Mouse (Mus musculus): ENCODE data around the gene Slc51a. TPM values are rescaled to one million over a fixed set of nuclear protein-coding genes. Genes with fewer than 3 reads are reported as not detected.

The Slc51a gene
- polyA plus RNA-seq, 1 experiment: 0.14 TPM

GRCm38 (mm10) chr16:32516006-32516962 is 28.6 kb upstream of the Slc51a start:
- no peaks in the 10 kb centered on the region for H3K79me3 ChIP-seq (ENCODE audit: low read depth)
- no peaks in the 10 kb centered on the region for H3K79me2 ChIP-seq (ENCODE audit: control insufficient read depth, insufficient read depth)
- H3K27me3 ChIP-seq (ENCODE audit: control insufficient read depth, insufficient read depth, insufficient read length): no peaks in the 10 kb centered on the region
- no peak overlapping the region for H3ac ChIP-seq (ENCODE audit: control insufficient read depth, insufficient read length, low read depth)
- no peak for TF ChIP-seq MAX (IDR thresholded peaks at IDR 0.05)
- TF ChIP-seq CEBPB (IDR thresholded peaks at IDR 0.05; ENCODE audit: low read depth): no peak
- no peak for TF ChIP-seq MYOG (IDR thresholded peaks at IDR 0.05; ENCODE audit: control insufficient read depth, extremely low read depth, insufficient read length)
- TF ChIP-seq USF1 (IDR thresholded peaks at IDR 0.05; ENCODE audit: low read depth): no peak
- TF ChIP-seq FOSL1 (IDR thresholded peaks at IDR 0.05; ENCODE audit: insufficient read depth, low read length, poor library complexity, severe bottlenecking): no peak
- TF ChIP-seq MYOD1 (IDR thresholded peaks at IDR 0.05; ENCODE audit: control insufficient read depth, insufficient read length, low read depth): no peak
- TF ChIP-seq CTCF (IDR thresholded peaks at IDR 0.05; ENCODE audit: control insufficient read depth, insufficient read depth, insufficient read length): no peak
- no peak overlapping the region for H3K4me3 ChIP-seq (ENCODE audit: insufficient read depth, poor library complexity, severe bottlenecking)
- no peaks in the 10 kb centered on the region for H3K36me3 ChIP-seq (ENCODE audit: control insufficient read depth, insufficient read depth)

- Histone ChIP-seq H3K36me3 (ENCODE audit: control insufficient read depth, insufficient read depth) (no peaks in the 10 kb centered on the region), H3K27me3 (ENCODE audit: control insufficient read depth, insufficient read depth, insufficient read length) (no peaks in the 10 kb centered on the region), H3ac (ENCODE audit: control insufficient read depth, insufficient read length, low read depth) (no peak overlapping the region), H3K79me2 (ENCODE audit: control insufficient read depth, insufficient read depth) (no peaks in the 10 kb centered on the region), H3K79me3 (ENCODE audit: low read depth) (no peaks in the 10 kb centered on the region), H3K4me3 (ENCODE audit: insufficient read depth, poor library complexity, severe bottlenecking) (no peak overlapping the region)
- TF ChIP-seq CTCF (IDR thresholded peaks at IDR 0.05; ENCODE audit: control insufficient read depth, insufficient read depth, insufficient read length) (no peak), USF1 (IDR thresholded peaks at IDR 0.05; ENCODE audit: low read depth) (no peak), MYOG (IDR thresholded peaks at IDR 0.05; ENCODE audit: control insufficient read depth, extremely low read depth, insufficient read length) (no peak), FOSL1 (IDR thresholded peaks at IDR 0.05; ENCODE audit: insufficient read depth, low read length, poor library complexity, severe bottlenecking) (no peak), CEBPB (IDR thresholded peaks at IDR 0.05; ENCODE audit: low read depth) (no peak), MAX (IDR thresholded peaks at IDR 0.05) (no peak), MYOD1 (IDR thresholded peaks at IDR 0.05; ENCODE audit: control insufficient read depth, insufficient read length, low read depth) (no peak)
Measured at GRCm38 (mm10) chr16:32513948-32514347, 26.3 kb upstream of the Slc51a start.

GRCm38 (mm10) chr16:32513401-32513800 is 25.7 kb upstream of the Slc51a start:
- Histone ChIP-seq H3K79me3 (ENCODE audit: low read depth) (no peaks in the 10 kb centered on the region), H3K36me3 (ENCODE audit: control insufficient read depth, insufficient read depth) (no peaks in the 10 kb centered on the region)
- TF ChIP-seq MYOD1 (IDR thresholded peaks at IDR 0.05; ENCODE audit: control insufficient read depth, insufficient read length, low read depth) (no peak), MAX (IDR thresholded peaks at IDR 0.05) (no peak), CTCF (IDR thresholded peaks at IDR 0.05; ENCODE audit: control insufficient read depth, insufficient read depth, insufficient read length) (no peak), CEBPB (IDR thresholded peaks at IDR 0.05; ENCODE audit: low read depth) (no peak), MYOG (IDR thresholded peaks at IDR 0.05; ENCODE audit: control insufficient read depth, extremely low read depth, insufficient read length) (no peak), FOSL1 (IDR thresholded peaks at IDR 0.05; ENCODE audit: insufficient read depth, low read length, poor library complexity, severe bottlenecking) (no peak), USF1 (IDR thresholded peaks at IDR 0.05; ENCODE audit: low read depth) (no peak)

GRCm38 (mm10) chr16:32512921-32513320 is 25.2 kb upstream of the Slc51a start:
- no peak for TF ChIP-seq CTCF (IDR thresholded peaks at IDR 0.05; ENCODE audit: control insufficient read depth, insufficient read depth, insufficient read length)
- no peak for TF ChIP-seq MYOD1 (IDR thresholded peaks at IDR 0.05; ENCODE audit: control insufficient read depth, insufficient read length, low read depth)
- TF ChIP-seq MYOG (IDR thresholded peaks at IDR 0.05; ENCODE audit: control insufficient read depth, extremely low read depth, insufficient read length): no peak
- no peak for TF ChIP-seq FOSL1 (IDR thresholded peaks at IDR 0.05; ENCODE audit: insufficient read depth, low read length, poor library complexity, severe bottlenecking)
- no peak for TF ChIP-seq MAX (IDR thresholded peaks at IDR 0.05)
- no peak for TF ChIP-seq CEBPB (IDR thresholded peaks at IDR 0.05; ENCODE audit: low read depth)
- no peak for TF ChIP-seq USF1 (IDR thresholded peaks at IDR 0.05; ENCODE audit: low read depth)
- H3K36me3 ChIP-seq (ENCODE audit: control insufficient read depth, insufficient read depth): no peaks in the 10 kb centered on the region
- H3K79me3 ChIP-seq (ENCODE audit: low read depth): no peaks in the 10 kb centered on the region
- no peaks in the 10 kb centered on the region for H3K79me2 ChIP-seq (ENCODE audit: control insufficient read depth, insufficient read depth)
- H3K4me3 ChIP-seq (ENCODE audit: insufficient read depth, poor library complexity, severe bottlenecking): no peak overlapping the region
- H3K27me3 ChIP-seq (ENCODE audit: control insufficient read depth, insufficient read depth, insufficient read length): no peaks in the 10 kb centered on the region
- H3ac ChIP-seq (ENCODE audit: control insufficient read depth, insufficient read length, low read depth): no peak overlapping the region

More at GRCm38 (mm10) chr16:32513401-32513800, 25.7 kb upstream of the Slc51a start:
- H3K79me2 ChIP-seq (ENCODE audit: control insufficient read depth, insufficient read depth): no peaks in the 10 kb centered on the region
- H3ac ChIP-seq (ENCODE audit: control insufficient read depth, insufficient read length, low read depth): no peak overlapping the region
- H3K4me3 ChIP-seq (ENCODE audit: insufficient read depth, poor library complexity, severe bottlenecking): no peak overlapping the region
- H3K27me3 ChIP-seq (ENCODE audit: control insufficient read depth, insufficient read depth, insufficient read length): no peaks in the 10 kb centered on the region

GRCm38 (mm10) chr16:32511827-32512490 is 24.3 kb upstream of the Slc51a start:
- Histone ChIP-seq H3K79me2 (ENCODE audit: control insufficient read depth, insufficient read depth) (no peaks in the 10 kb centered on the region), H3K36me3 (ENCODE audit: control insufficient read depth, insufficient read depth) (no peaks in the 10 kb centered on the region)
- no peak for TF ChIP-seq MAX (IDR thresholded peaks at IDR 0.05)
- TF ChIP-seq FOSL1 (IDR thresholded peaks at IDR 0.05; ENCODE audit: insufficient read depth, low read length, poor library complexity, severe bottlenecking): no peak
- no peak for TF ChIP-seq MYOG (IDR thresholded peaks at IDR 0.05; ENCODE audit: control insufficient read depth, extremely low read depth, insufficient read length)
- TF ChIP-seq CTCF (IDR thresholded peaks at IDR 0.05; ENCODE audit: control insufficient read depth, insufficient read depth, insufficient read length): no peak
- TF ChIP-seq USF1 (IDR thresholded peaks at IDR 0.05; ENCODE audit: low read depth): no peak
- no peak for TF ChIP-seq MYOD1 (IDR thresholded peaks at IDR 0.05; ENCODE audit: control insufficient read depth, insufficient read length, low read depth)
- TF ChIP-seq CEBPB (IDR thresholded peaks at IDR 0.05; ENCODE audit: low read depth): no peak

More at GRCm38 (mm10) chr16:32511827-32512490, 24.3 kb upstream of the Slc51a start:
- Histone ChIP-seq H3ac (ENCODE audit: control insufficient read depth, insufficient read length, low read depth) (no peak overlapping the region), H3K79me3 (ENCODE audit: low read depth) (no peaks in the 10 kb centered on the region), H3K27me3 (ENCODE audit: control insufficient read depth, insufficient read depth, insufficient read length) (no peaks in the 10 kb centered on the region), H3K4me3 (ENCODE audit: insufficient read depth, poor library complexity, severe bottlenecking) (no peak overlapping the region)

Measured in C2C12 (cell line).